Mouse (Mus musculus): ENCODE measurements around the gene Actr1a. TPM values are rescaled to one million over a fixed set of nuclear protein-coding genes. Genes with fewer than 3 reads are reported as not detected.

Gene Actr1a
- polyA plus RNA-seq, 1 experiment from 2014 or later = 124 TPM

GRCm38 (mm10) chr19:46416276-46416675 is 20.7 kb upstream of the Actr1a start:
- Histone ChIP-seq H3K27ac (no peak overlapping the region), H3K36me3 (no peaks in the 10 kb centered on the region), H3K27me3 (ENCODE audit: insufficient read depth, poor library complexity, severe bottlenecking) (no peaks in the 10 kb centered on the region), H3K9me3 (no peaks in the 10 kb centered on the region), H3K4me3 (no peak overlapping the region), H3K4me1 (peaks cover 64% of the 10 kb centered on the region)
- DNase-seq (ENCODE audit: low spot score) = no peak
- 48% methylated on average over 9 of the region's 9 CpGs for WGBS

- Histone ChIP-seq H3K4me1 (peaks cover 61% of the 10 kb centered on the region), H3K27ac (no peak overlapping the region), H3K4me3 (no peak overlapping the region), H3K36me3 (0 out of 2 replicates have a peak, but pooled peaks cover 7% of the 10 kb centered on the region), H3K27me3 (ENCODE audit: insufficient read depth, poor library complexity, severe bottlenecking) (no peaks in the 10 kb centered on the region), H3K9me3 (no peaks in the 10 kb centered on the region)
- 91% methylated on average over 8 of the region's 8 CpGs for WGBS
- no peak for DNase-seq (ENCODE audit: low spot score)
Observed at GRCm38 (mm10) chr19:46414486-46414885, 18.9 kb upstream of the Actr1a start.

- H3K36me3 ChIP-seq = 0 out of 2 replicates have a peak, but pooled peaks cover 8% of the 10 kb centered on the region
- 80% methylated on average over 2 of the region's 2 CpGs for WGBS
- no peaks in the 10 kb centered on the region for H3K27me3 ChIP-seq (ENCODE audit: insufficient read depth, poor library complexity, severe bottlenecking)
Observed at GRCm38 (mm10) chr19:46413969-46414368, 18.4 kb upstream of the Actr1a start.

GRCm38 (mm10) chr19:46412056-46412805 is 16.7 kb upstream of the Actr1a start:
- 56% methylated on average over 12 of the region's 12 CpGs for WGBS

More at GRCm38 (mm10) chr19:46413969-46414368, 18.4 kb upstream of the Actr1a start:
- DNase-seq (ENCODE audit: low spot score) = no peak
- Histone ChIP-seq H3K27ac (no peak overlapping the region), H3K9me3 (no peaks in the 10 kb centered on the region), H3K4me1 (peaks cover 65% of the 10 kb centered on the region), H3K4me3 (no peak overlapping the region)

GRCm38 (mm10) chr19:46409506-46409905 is 14.0 kb upstream of the Actr1a start:
- Histone ChIP-seq H3K4me3 (0 out of 2 replicates have a peak overlapping the region, but pooled peaks have one; percentile 0), H3K27me3 (ENCODE audit: insufficient read depth, poor library complexity, severe bottlenecking) (no peaks in the 10 kb centered on the region), H3K36me3 (peaks cover 33% of the 10 kb centered on the region), H3K4me1 (peaks cover 66% of the 10 kb centered on the region), H3K9me3 (no peaks in the 10 kb centered on the region), H3K27ac (peak overlapping the region; percentile 75)
- WGBS = 36% methylated on average over 3 of the region's 3 CpGs
- DNase-seq (ENCODE audit: low spot score) = no peak

More at GRCm38 (mm10) chr19:46412056-46412805, 16.7 kb upstream of the Actr1a start:
- Histone ChIP-seq H3K4me1 (peaks cover 64% of the 10 kb centered on the region), H3K36me3 (0 out of 2 replicates have a peak, but pooled peaks cover 10% of the 10 kb centered on the region), H3K27ac (peak overlapping the region; percentile 71; the same call in 1 of the 2 replicates), H3K27me3 (ENCODE audit: insufficient read depth, poor library complexity, severe bottlenecking) (no peaks in the 10 kb centered on the region), H3K9me3 (no peaks in the 10 kb centered on the region), H3K4me3 (0 out of 2 replicates have a peak overlapping the region, but pooled peaks have one; percentile 7)
- DNase-seq (ENCODE audit: low spot score) = no peak

GRCm38 (mm10) chr19:46406592-46407386 is 11.2 kb upstream of the Actr1a start:
- WGBS = 70% methylated on average over 8 of the region's 8 CpGs
- peak overlapping the region; percentile 44; the same call in 1 of the 2 replicates for H3K27ac ChIP-seq
- H3K36me3 ChIP-seq = peaks cover 59% of the 10 kb centered on the region

GRCm38 (mm10) chr19:46404030-46404429 is 8.5 kb upstream of the Actr1a start:
- WGBS = 90% methylated on average over 1 of the region's 1 CpGs
- DNase-seq (ENCODE audit: low spot score) = no peak
- Histone ChIP-seq H3K4me1 (peaks cover 51% of the 10 kb centered on the region), H3K27me3 (ENCODE audit: insufficient read depth, poor library complexity, severe bottlenecking) (no peaks in the 10 kb centered on the region), H3K27ac (no peak overlapping the region), H3K4me3 (no peak overlapping the region), H3K36me3 (peaks cover 60% of the 10 kb centered on the region), H3K9me3 (no peaks in the 10 kb centered on the region)

More at GRCm38 (mm10) chr19:46406592-46407386, 11.2 kb upstream of the Actr1a start:
- Histone ChIP-seq H3K4me1 (peaks cover 46% of the 10 kb centered on the region), H3K9me3 (no peaks in the 10 kb centered on the region), H3K4me3 (no peak overlapping the region), H3K27me3 (ENCODE audit: insufficient read depth, poor library complexity, severe bottlenecking) (no peaks in the 10 kb centered on the region)
- DNase-seq (ENCODE audit: low spot score) = no peak

- H3K27ac ChIP-seq = no peak overlapping the region
- peaks cover 44% of the 10 kb centered on the region for H3K36me3 ChIP-seq
- no peaks in the 10 kb centered on the region for H3K9me3 ChIP-seq
- H3K27me3 ChIP-seq (ENCODE audit: insufficient read depth, poor library complexity, severe bottlenecking) = no peaks in the 10 kb centered on the region
- no peak for DNase-seq (ENCODE audit: low spot score)
- peaks cover 49% of the 10 kb centered on the region for H3K4me1 ChIP-seq
- WGBS = 86% methylated on average over 7 of the region's 7 CpGs
- H3K4me3 ChIP-seq = no peak overlapping the region
Observed at GRCm38 (mm10) chr19:46400558-46400957, 5.0 kb upstream of the Actr1a start.

GRCm38 (mm10) chr19:46399886-46400285 is 4.3 kb upstream of the Actr1a start:
- Histone ChIP-seq H3K9me3 (no peaks in the 10 kb centered on the region), H3K36me3 (peaks cover 38% of the 10 kb centered on the region), H3K4me1 (peaks cover 49% of the 10 kb centered on the region), H3K27ac (no peak overlapping the region), H3K27me3 (ENCODE audit: insufficient read depth, poor library complexity, severe bottlenecking) (no peaks in the 10 kb centered on the region), H3K4me3 (no peak overlapping the region)
- no peak for DNase-seq (ENCODE audit: low spot score)
- WGBS = 74% methylated on average over 7 of the region's 7 CpGs

- Histone ChIP-seq H3K4me1 (peaks cover 53% of the 10 kb centered on the region), H3K9me3 (no peaks in the 10 kb centered on the region), H3K27ac (peak overlapping the region; percentile 13; the same call in 1 of the 2 replicates), H3K36me3 (peaks cover 34% of the 10 kb centered on the region), H3K4me3 (no peak overlapping the region), H3K27me3 (ENCODE audit: insufficient read depth, poor library complexity, severe bottlenecking) (no peaks in the 10 kb centered on the region)
- 83% methylated on average over 6 of the region's 6 CpGs for WGBS
- DNase-seq (ENCODE audit: low spot score) = no peak
Observed at GRCm38 (mm10) chr19:46399372-46399771, 3.8 kb upstream of the Actr1a start.

GRCm38 (mm10) chr19:46398401-46398800 is 2.9 kb upstream of the Actr1a start:
- peaks cover 24% of the 10 kb centered on the region for H3K36me3 ChIP-seq
- H3K27me3 ChIP-seq (ENCODE audit: insufficient read depth, poor library complexity, severe bottlenecking) = no peaks in the 10 kb centered on the region
- H3K27ac ChIP-seq = no peak overlapping the region
- 45% methylated on average over 3 of the region's 3 CpGs for WGBS
- DNase-seq (ENCODE audit: low spot score) = no peak
- no peaks in the 10 kb centered on the region for H3K9me3 ChIP-seq
- H3K4me1 ChIP-seq = peaks cover 58% of the 10 kb centered on the region
- peak overlapping the region; percentile 92 for H3K4me3 ChIP-seq

GRCm38 (mm10) chr19:46397436-46398001 is 2.0 kb upstream of the Actr1a start:
- DNase-seq (ENCODE audit: low spot score) = no peak
- Histone ChIP-seq H3K4me1 (peaks cover 58% of the 10 kb centered on the region), H3K36me3 (peaks cover 15% of the 10 kb centered on the region), H3K9me3 (no peaks in the 10 kb centered on the region), H3K27me3 (ENCODE audit: insufficient read depth, poor library complexity, severe bottlenecking) (no peaks in the 10 kb centered on the region), H3K4me3 (peak overlapping the region; percentile 92), H3K27ac (peak overlapping the region; percentile 93)
- 1% methylated on average over 17 of the region's 19 CpGs for WGBS
